Mouse (Mus musculus): ENCODE results near the gene Dclk2.

Dclk2 gene

DNA sequence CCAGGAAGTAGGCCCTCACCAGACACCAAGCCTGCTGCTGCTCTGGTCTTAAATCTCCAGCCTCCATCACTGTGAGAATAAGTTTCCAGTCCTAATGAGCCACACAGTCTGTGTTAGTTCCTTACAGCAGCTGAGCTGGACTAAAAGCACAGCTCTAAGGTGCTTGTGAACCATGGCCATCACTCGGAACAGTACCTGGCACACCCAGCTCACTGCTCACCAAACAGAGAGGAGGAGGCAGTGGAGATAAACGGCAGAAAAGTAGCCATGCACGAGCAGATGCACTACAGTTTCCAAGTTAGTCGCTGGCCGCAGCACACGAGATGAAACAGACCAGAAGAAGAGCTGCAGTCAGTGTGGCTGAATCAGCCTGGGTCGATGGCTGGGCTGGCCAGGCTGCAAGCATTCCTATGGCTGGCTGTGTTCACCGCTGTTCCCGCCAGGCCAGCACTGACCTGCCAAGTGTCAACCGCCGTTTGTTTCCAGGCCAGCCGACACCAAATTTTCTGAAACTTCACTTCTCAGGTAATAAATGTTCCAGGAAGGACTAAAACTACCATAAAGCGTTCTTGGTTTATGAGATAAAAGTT, 122.7 kb downstream of the Dclk2 start:
- no peak for DNase-seq (ENCODE audit: low spot score)

DNA sequence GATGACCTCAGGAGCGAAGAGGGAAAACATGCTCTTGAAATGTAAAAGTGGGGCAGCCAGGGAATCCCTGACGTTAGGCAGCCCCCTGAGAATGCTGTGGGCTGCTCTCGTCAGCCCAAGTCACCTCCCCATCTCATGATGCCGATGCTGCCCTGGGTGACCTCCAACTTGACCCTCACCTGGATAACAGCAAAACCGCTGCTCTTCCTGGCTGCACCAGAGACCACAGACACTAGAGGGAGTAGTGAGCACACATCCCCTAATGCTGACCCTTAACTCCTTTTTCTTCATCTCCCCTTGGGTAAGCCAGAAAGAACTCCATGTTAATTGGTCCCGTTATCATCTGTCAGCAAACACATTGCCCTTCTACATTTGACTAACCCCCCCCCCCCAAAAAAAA, 123.9 kb downstream of the Dclk2 start:
- DNase-seq (ENCODE audit: low spot score) = no peak

DNA sequence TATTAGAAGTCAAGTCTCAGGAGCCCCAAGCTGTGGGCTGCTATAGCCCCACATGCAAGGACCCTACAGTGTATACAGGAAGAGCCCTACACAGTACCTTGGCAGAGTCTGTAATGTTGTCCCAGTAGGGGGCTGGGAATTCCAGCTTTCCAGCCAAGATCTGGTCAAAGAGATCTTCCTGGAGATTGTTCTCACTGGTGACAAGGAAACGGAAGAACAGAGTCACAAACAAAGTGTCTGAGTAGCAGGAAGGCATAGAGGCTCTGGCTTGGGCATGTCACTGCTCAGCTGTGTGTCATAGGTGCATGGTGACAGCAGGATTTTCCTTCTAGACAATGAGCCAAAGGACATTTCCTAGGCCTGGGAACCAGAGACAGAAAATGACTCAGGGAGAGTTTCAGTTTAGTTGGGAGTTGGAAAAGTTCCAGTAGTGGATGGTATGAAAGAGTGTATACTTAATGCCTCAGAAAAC, 126.9 kb downstream of the Dclk2 start:
- DNase-seq (ENCODE audit: low spot score) = no peak

DNA sequence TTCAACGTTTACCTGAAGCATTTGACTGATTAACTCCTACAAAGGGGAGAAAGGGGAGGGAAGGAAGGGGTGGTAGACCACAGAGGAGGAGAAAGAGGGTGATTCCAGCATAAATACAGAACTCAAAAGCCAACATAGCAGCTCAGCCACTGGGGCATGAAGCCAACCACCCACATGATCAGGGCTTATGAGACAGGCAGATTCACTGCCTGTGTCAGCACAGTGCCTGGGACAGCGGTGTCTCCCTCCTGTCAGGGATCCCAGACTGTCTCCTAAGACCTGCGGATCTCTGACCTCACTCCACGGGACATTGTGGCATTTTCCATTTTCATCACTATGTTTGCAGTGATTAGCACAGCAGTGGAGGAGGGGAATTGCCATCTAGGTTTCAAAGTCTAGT, 127.4 kb downstream of the Dclk2 start:
- DNase-seq (ENCODE audit: low spot score) = no peak

DNA sequence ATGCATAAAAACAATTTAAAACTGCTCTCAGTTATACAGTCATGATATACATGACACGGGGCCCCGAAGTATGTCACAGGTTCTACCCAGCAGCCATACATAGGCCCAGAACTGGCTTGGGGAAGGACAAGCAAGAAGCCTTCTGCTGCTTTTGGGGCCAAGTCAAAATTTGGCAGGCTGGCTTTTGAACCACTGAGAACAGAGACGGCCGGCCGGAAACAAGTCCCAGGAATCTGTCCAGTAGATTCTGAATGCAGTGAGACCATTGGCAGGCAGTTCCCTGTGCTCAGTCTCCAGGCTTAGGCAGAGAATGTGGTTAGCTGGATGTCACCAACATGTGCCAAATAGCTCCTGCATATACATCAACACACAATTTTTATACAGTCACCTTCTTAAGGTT, 130.9 kb downstream of the Dclk2 start:
- DNase-seq (ENCODE audit: low spot score) = no peak

DNA sequence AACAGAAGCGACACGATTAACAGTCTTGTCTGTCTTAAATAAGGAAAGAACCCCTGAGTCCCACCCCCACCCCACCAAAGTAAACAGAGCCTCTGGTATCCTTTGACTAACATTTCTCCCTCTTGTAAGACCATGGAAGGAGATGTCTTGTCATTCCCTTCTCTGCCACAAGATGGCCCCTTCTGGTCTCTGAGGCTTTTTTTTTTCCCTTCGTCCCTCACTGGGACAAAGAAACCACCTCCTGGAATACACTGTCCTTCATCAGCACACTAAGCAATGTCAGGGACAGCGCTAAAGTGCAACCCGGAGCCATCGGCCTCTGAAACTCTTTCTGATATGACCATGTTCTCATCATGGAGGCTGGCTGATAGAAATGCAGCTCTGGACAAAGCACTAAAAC, 131.9 kb downstream of the Dclk2 start:
- peak; percentile 67 for DNase-seq (ENCODE audit: low spot score)

DNA sequence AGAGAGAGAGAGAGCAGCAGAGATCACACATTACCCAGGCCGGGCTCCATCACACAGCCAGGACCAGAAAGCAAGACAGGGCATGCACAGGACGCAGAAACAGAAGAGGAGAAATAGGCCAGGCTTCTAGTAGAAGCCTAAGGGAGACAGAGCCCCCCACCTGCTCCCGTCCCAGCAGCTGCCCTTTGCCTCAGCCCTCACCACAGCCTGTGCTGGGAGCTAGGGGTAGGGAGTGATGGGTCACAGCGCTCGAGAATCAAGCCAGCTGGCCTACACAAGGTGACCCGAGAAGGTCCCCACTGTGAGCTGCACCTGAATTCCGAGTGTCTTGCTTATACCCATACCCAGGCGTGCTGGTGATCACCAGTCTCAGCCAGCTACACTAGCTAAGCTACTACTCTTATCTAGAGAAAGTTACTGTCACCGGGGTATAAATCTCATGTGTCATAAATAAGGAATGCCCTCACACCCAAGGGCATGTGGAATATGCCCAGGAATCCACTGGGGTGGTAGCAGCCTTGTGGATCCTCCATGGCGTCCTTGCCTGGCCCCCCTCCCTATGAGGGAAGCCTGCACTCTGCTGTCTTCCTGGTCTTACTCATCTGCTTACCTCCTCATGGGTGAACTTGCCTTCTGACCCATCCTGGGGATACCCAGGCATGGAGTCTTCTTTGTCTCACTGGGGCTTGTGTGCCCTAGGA, 133.1 kb downstream of the Dclk2 start:
- DNase-seq (ENCODE audit: low spot score) = no peak

DNA sequence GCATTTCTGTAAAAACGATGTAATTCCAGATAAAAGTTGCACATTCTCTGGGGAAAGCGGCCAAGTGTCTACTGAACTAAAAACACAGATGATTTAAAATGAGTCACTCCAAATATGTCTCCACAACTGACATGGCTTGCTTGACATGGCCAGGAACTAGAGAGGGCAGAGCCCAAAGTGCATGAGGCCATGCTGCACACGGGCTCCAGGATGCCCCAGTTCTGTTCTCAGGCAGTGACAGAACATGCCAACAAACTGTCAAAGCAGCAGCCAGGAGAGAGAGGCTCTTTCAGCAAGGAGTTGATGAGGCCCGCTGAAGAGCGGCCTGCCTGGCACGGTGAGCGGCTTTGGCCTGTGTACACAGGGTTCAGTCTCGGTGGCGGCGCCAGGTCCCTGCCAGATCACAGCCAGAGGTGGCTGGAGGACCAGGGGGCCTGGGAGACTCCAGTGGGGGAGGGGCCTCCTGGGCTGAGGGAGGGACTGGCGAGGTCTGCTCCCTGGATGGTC, 133.8 kb downstream of the Dclk2 start:
- DNase-seq (ENCODE audit: low spot score) = peak; percentile 57

DNA sequence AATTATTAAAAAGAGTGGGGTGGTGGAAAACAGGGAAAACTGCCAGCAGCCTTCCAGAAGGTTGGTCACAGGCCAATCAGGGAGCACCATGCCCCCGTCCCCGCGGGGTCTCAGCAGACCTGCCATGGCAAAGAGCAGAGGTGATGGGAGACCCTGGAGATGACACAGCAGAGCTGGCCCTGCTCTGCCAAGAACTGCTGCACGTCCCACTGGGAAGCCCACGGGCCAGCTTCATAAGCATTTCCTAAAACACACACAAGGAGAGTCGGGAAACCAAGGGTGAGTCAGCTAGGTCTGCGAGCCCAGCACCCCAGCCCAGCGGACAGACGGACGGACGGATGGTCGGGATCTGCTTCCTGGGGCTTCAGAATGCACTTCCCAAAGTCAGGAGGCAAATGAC, 134.4 kb downstream of the Dclk2 start:
- no peak for DNase-seq (ENCODE audit: low spot score)

DNA sequence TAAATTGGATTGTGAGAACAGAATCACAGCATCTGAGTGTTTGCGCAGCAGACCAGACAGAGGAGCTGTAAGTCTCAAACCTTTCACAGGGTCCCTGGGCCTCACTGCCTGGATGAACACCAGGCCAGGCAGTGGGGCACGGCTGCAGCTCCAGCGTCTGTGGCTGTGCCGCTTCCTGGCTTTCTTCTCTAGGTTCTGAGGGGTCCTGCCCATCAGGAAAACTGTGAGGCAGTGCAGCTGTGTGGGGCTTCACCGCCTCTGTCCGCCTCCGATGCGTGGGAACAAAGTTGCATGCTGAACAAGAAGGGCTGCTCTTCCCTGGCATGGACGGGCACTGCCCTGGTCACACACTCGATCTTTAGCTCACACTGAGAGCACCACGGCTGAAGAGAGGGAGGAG, 135.7 kb downstream of the Dclk2 start:
- DNase-seq (ENCODE audit: low spot score) = no peak

DNA sequence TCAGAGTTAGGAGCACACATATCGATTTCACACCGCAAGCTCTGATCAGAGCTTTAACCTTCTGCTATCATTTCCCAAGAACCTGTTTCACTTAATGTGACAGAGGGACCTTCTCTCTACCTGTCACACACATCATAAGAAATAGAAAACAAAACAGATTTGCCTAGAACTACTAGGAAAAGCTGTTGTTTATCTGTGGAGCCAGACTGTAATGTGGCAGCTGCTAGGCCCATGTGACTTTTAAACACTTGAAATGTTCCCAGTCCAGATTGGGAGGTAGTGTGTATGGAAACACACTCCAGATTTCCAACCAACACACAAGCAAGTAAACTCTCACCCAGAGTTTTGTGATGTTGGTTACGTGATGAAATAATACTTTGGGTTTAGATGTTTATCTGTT, 136.6 kb downstream of the Dclk2 start:
- DNase-seq (ENCODE audit: low spot score) = no peak

DNA sequence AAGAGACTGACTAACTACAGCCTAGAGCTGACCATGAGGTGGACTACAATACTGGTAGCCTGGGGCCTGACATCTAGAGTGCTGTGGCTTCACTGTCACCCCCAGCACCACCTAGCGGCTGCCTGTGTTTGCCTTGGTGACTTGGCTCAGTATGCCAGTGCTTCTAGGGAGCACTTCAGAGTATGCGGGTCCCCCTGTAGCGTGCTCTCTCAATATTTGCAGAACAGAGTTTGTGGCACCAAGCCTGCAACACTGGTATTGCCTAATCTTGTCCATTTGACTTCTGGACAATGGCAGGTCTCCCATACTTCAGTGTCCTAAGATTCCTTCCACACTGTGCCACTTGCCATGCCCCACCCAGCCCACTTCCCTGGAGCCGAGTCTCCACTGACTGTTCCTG, 140.9 kb downstream of the Dclk2 start:
- no peak for DNase-seq (ENCODE audit: low spot score)

DNA sequence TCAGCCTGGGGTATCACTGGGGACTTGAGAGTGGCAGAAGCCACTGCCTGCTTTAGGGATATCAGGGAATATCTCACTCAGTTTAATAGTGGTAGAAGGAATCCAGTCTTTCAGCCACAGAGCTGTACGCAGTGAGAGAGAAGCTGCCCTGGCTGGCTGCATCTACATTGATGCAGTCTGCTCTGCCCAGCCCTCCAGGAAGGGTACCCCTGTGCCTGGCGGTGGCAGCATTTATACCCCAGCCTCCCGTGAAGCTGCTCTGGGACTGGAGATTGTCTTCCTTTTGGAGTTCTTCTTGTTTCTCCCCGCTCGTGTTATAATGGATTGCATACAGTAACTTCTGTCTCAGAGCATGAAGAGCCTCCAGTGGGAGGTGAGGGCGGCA, 145.2 kb downstream of the Dclk2 start:
- DNase-seq (ENCODE audit: low spot score) = no peak

DNA sequence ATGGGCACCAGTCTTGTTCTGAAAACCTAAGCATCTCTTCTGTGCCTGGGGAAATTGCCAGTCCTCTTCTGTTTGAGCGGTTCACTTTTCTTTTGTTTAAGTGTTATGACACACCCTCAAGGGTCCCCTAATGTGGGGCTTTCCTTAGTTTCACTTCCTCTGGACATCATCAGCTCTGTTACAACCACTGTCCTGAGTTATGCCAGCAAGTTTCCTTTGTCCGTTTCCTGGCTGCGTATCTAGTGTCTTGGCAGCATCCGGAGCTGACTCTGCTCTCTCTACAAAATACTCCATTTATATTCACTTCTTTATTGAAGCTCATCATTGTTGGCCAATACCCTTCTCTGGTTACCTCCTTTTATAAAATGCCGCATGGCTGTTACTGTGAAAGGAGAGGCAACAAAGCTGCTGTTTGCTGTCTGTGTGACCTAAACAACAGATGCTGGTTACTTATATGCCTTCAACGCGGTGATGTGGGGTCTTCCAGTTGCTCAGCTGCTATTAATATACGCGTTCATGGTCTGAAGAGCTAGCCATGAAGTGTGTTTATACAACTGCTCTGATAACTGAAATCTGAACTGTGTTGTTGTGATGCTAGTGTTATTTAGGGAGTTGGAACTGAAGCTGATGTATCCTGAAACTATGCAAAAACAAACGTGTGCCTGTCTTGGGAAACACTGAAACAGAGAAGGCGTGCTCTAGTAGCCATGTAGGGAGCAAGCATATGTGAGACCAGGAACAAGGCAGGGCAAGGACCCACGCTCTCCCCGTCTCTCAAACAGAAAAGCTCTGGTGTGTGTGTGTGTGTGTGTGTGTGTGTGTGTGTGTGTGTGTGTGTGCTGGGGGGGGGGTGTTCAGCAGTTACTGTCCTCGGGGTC, 145.8 kb downstream of the Dclk2 start:
- no peak for DNase-seq (ENCODE audit: low spot score)

DNA sequence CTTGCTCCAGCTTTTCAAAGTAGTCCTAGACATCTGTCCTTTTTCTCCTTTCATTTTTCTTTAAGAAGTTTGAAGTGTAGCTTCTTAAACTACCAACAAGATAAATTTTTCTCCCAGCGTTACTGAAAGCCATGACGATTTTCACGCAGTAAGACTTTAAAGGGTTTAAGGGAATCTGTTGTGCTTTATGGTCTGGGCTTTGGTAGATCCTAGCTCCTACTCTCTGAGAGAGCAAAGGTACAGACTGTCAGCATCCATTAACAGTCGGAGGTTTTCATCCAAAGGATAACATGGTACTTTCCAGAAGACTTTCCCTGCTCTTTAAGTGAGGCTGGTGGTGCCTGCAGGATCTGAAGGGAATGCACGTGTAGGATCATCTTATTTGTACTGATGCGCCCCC, 151.7 kb downstream of the Dclk2 start:
- no peak for DNase-seq (ENCODE audit: low spot score)

DNA sequence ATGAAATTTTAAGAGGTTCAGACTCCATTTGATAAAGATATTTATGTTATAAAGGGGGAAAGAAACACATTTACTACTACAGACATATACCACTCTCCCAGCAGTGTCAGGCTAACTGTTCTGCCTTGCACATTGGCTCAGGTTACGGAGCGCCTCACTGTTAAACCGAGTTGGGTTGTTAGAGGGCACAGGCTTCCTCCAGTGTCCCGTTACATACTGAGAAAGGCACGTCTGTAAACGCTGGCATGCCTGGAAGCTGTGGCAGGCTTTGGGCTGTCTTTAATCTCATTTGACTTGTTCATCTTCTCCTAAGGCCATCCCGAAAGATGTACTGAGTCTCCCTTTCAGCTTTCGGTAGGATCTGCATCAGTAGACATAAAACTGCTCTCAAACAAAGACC, 152.1 kb downstream of the Dclk2 start:
- no peak for DNase-seq (ENCODE audit: low spot score)

DNA sequence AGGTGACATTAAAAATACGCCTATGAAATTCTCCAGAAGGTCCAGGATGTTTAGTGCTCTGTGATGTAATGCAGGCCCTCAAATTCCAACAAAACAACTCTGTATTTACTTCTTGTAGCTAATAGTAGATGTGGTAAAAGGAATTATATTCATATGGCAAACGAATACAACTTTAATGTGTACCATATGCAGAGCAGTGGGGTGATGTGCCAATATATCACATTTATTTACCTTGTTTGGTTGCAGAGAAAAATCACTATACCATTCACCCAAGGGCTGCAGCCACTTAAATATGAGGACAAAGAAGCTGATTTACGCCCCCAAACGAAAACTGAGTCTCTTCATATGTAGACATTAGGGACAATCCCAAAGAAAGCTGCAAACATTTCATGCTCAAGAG, 158.2 kb downstream of the Dclk2 start:
- DNase-seq (ENCODE audit: low spot score) = no peak

DNA sequence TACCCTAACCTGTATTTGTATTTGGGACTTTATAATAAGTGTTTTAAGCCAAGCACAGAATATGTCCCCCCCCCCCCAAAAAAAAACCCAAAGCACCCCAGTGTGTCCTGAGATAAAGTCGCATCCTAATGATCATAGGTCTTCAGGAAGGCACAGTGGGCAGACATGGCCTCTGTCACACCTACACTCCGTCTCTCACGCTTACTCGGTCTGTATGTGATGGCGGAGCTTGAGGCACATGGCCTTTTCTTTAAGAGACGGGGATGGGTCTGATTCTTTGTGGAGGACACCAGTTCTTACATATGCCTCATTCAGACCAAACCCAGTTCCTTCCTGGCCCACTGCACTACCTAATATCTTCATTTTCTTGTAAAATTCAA, 158.6 kb downstream of the Dclk2 start:
- no peak for DNase-seq (ENCODE audit: low spot score)

DNA sequence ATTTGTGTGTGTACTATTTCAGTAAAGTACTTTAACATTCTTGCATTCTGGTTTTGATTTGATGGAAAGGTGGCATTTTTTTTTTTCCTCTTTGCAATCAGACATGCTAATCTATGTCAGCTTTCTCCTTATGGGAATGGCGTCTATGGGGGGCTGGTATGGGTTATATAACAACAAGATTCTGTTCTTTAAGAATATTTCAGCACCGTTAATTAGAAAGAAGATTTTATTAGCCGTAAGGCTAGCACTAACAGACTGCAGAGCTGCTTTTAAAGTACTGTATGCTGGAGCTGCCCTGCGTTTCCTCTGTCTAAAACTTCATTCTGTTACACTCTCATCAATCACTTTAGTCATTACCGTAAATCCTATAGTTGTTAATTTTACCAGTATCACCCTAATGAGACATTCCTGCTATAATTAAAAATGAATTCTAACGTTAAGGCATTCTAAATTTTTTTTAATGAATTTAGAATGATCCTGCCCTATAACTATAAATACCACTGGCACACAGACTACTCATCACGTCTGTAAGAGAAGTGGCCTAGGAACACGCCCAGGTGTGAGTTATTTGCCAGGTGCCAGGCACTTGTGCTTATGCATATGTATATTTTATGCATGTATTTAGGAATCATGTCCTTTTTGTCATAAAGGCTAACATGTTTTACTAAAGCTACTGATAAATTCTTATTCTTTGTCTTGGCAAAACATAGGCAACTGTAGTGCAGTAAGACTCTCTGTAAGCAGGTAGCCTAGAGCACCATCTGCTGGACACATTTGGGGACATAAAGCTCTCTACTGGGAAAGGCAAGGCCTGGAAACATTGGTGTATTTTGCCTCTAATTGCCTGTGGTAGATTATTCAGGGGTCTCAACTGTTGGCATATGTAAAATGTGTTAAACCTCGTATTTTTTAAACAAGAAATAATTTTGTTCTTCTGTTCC, 159.3 kb downstream of the Dclk2 start:
- DNase-seq (ENCODE audit: low spot score) = peak; percentile 64

DNA sequence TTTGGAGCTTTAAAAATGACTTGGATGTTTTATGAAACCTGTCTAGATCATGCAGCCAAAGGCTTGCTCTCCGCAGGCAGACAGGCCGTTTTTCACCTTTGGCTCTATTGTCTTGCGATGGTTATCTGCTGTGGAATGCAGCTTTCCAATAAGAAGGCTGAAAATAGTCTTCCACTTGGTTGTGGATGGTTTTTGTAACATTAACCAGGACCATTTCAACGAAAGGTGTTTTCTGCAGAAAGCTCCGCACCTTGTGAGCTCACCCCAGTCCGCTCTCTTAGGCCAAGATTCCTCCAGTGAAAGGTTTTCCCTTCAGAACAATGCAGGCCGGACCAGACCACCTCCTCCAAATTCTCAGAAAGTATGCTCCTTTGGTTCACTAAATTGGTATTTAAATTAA, 160.2 kb downstream of the Dclk2 start:
- DNase-seq (ENCODE audit: low spot score) = no peak

DNA sequence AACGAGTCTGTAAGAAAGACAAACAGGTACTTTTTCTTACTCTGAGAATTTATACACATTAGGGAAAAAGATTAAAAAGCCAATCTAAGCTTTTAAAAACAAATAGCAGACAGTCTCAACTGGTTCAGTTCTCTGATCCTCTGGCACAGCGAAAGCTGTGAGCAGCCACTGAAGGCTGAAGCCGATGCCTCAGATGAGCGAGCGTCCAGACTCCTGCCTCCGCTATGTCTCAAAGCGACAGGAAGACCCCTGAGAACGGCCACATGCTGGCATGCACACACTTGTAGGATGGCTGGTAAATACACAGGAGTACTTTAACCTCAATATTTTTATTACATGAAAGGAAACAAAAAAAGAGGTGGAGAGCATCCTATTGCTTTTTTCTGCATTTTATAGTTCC, 160.8 kb downstream of the Dclk2 start:
- DNase-seq (ENCODE audit: low spot score) = no peak

DNA sequence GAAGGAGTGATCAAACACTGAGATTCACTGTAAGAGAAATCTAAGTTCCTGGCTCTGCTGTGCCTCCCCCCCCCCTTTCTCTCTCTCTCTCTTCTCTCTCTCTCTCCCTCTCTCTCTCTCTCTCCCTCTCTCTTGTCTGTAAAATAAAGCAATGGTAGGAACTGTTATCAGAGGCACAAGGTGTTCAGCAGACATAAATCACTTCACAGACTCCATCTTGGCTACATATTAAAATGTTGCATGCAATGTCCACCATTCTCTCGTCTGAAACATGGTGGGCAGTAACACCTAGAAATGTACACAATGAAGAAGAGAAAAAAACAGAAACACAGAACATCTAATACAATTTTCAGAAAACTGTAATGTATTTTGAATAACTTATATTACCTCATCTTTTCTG, 161.3 kb downstream of the Dclk2 start:
- no peak for DNase-seq (ENCODE audit: low spot score)
